Mouse (Mus musculus) heart, postnatal 10 days (tissue): ENCODE data around the gene Phf13. TPM values are rescaled to one million over a fixed set of nuclear protein-coding genes. Genes with fewer than 3 reads are reported as not detected.
A peak's percentile ranks its signal among the peaks of the same experiment; 100 is the strongest.

Experiments used
- DNase-seq, 2 experiments: peaks; one replicate each; pipeline ENCODE4 v3.0.0; 2021
- intact Hi-C: fragments of 180-260 bp; cut with DNase I; formaldehyde crosslinking; loops from one replicate; pipeline ENCODE4 v1.15.1; 2025
- total RNA-seq, 2 experiments: library from RNA; stranded (reverse); gene quantifications; 2 replicates each; pipeline ENCODE4 v1.2.3; 2021

The Phf13 gene
- total RNA-seq, 2 experiments from 2014 or later = 8.5 to 11.3 TPM

DNA sequence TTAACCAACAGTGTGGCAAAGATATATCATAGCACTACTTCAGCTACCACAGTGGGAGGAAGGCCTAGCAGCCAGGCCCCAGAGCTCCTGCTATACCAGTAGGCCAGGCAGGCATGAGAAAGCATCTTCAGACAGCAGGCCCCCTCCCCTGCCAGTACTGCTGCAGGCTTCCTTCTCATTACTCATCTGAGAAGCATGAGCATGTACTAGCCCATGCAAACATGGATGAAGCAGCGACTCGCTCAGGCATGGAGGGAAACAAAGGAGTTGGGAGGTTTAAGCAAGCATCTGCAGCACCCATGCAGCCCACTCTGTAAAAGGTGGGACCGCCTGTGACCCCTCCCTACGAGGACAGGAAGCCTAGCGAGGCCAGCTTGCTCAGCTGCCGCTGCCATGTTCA, 23.0 kb upstream of the Phf13 start:
- no peak for DNase-seq
- intact Hi-C loops = no loop called here

DNA sequence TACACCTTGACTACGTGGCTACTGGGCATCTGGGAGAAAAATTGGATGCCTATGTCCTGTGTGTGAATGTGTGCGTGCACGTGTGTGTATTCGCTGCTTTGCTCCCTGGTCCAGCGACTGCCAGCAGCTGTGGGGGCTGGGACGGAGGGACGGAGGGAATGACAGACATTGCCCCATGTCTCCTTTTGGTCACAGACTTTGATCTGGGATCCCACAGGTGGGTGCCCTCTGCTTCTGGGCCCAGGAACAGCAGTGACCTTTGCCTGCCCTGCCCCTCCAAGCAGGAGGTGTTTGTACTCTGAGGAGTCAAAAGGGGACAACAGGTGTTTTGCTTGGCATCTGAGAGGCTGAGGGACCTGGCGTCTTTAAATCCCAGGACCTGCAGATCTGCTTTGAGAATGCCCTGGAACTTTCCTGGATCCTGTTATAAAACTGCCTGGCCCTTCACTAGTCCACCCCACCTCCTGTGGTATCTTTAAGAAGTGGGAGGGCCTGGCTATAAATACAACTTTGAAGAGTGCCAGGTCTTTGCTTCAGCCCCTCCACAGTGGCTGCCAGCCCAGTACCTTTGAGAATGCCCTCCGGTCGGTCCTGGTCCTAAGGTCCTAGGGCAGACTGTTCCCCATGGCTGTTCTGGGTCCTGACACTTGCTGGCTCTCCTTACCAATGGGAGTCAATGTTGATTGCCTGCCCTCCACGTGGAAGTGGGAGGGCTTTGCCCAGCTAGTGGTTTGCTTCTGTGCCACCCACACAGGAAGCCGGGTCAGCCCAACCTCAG, 17.2 kb upstream of the Phf13 start:
- intact Hi-C loops = no loop called here
- peak; percentile 69 to 75 for DNase-seq

DNA sequence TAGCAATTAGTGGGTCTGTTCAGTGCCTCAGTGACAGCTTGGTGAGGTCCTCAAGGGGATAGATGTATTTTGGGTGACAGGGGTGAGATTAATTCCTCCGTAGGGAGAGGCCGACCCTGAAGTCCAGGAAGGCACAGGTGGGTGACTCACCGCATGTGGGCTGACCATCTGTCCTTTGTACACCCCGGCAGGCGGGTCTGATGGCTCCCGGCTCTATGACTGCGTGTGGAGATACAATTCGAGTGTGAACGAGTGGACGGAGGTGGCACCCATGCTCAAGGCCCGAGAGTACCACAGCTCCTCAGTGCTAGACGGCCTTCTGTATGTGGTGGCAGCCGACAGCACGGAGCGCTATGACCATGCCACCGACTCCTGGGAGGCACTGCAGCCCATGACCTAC, 16.1 kb upstream of the Phf13 start:
- no peak for DNase-seq
- intact Hi-C loops = no loop called here

DNA sequence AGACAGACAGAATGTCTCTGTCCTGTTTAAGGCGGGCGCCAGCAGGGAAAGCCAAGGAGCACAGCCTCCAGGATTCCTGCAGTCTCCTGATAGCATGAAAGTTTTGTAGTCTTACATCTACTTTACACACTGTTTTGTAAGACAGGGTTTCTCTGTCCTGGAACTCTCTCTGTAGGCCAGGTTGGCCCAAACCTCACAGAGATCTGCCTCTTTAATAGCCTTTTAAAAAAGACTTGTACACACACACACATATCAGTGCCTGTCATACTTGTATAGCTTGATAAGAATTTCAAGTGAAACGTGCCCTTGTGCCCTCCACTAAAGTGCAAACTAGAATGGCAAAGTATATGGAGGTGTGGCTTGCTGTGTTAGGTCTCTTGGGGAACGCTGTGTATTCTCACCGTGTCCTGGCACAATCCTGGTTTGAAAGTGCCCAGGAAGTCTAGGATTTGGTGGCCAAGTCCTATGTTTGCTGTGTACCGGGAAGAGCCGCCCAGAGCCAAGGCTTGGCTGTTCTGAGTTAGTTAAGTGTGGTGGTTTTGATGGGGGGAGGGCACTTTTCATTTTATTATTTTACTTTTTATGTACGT, 15.2 kb upstream of the Phf13 start:
- no peak for DNase-seq
- intact Hi-C loops = loop anchor here (2.0 kb wide), 1 partner anchor 16 kb away; the partner anchor contains the start of gene Zbtb48

DNA sequence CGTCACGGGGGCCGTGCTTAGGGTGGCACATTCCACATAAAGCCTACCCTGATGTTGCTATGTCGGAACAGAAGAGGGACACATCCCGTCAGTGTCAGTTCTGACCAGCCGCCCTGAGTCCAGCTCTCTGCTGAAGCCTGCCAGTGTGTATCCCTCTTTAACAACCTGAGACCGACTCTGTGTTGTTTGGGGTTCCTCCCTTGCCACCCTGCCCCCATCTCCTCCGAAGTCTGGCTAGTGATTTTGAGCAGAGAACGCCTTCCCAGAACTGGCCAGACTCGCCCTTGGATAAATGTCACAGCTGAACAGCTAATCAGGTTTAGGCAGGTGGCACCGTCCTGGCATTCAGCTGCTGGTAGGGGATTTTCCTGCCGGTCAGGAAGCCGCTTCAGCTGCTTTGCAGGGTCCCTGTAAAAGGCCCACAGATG, 14.7 kb upstream of the Phf13 start:
- peak; percentile 50 to 67 for DNase-seq
- intact Hi-C loops = loop anchor here (2.0 kb wide), 1 partner anchor 16 kb away; the partner anchor contains the start of gene Zbtb48

DNA sequence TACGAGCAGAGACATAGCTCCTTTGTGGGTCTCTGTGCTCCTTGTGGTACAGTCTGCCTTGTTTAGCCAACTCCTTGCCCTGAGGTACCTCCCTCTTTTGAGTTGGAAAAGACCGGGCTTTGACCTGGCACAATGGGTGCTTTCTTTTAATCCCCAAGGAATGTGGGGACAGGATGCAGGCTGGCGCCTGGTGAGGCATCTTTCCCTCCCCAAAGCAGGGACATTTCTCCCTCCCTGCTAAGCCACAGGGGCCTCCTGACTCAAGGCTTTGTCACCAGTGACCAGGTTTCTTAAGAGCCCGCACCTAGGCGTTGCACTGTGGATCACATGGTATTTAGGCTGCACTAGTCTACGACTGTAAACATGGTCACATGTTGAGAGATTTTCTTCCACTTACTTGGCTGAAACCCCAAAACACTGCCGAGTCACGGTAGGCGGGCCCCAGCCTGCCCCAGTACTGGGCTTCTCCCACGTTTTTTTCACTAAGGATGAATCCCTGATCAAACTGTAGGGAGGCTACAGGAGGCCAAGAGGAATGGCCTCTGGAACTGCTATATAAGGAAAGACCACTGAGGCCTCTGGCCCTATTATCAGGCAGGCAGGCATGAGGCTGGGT, 14.1 kb upstream of the Phf13 start:
- intact Hi-C loops = loop anchor here (2.0 kb wide), 1 partner anchor 17 kb away; the partner anchor contains the start of gene Zbtb48
- peak; percentile 53 to 60 for DNase-seq

DNA sequence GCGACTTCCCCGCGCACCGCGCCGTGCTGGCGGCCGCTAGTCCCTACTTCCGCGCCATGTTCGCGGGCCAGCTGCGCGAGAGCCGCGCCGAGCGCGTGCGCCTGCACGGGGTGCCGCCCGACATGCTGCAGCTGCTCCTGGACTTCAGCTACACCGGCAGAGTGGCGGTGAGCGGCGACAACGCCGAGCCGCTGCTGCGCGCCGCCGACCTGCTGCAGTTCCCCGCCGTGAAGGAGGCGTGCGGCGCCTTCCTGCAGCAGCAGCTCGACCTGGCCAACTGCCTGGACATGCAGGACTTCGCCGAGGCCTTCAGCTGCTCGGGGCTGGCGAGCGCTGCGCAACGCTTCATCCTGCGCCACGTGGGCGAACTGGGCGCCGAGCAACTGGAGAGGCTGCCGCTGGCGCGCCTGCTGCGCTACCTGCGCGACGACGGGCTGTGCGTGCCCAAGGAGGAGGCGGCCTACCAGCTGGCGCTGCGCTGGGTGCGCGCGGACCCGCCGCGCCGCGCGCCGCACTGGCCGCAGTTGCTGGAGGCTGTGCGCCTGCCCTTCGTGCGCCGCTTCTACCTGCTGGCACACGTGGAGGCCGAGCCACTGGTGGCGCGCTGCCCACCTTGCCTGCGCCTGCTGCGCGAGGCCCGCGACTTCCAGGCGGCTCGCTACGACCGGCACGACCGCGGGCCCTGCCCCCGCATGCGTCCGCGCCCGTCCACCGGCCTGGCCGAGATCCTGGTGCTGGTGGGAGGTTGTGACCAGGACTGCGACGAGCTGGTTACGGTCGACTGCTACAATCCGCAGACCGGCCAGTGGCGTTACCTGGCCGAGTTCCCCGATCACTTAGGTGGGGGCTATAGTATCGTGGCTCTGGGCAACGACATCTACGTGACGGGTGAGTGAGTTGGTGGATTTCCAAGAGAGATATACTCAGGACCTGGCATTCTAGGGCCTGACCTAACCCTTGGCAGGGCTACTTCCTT, 13.3 kb upstream of the Phf13 start:
- peak in 1 of 2 experiments; percentile 81 for DNase-seq
- intact Hi-C loops = loop anchor here (2.0 kb wide), 1 partner anchor 17 kb away; the partner anchor contains the start of gene Zbtb48

DNA sequence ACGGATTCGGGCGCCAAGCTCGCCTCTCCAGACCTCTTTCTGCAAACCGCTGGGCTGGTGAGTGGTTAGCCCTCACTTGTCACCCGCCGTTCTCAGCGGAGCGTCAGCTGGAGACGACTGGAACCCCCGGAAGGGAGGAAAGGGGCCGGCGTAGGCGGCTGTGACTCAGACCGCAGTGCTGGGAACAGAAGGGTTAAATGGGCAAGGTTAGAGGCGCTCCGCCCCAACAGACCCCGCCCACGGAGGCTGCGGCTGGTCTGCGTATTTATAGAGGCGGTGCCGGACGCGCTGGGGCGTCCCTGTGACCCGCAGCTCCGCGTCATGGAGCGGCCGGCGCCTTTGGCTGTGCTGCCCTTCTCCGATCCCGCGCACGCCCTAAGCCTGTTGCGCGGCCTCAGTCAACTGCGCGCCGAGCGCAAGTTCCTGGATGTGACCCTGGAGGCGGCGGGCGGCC, 12.6 kb upstream of the Phf13 start, which contains the start of gene Klhl21:
Gene Klhl21, plus strand, starts transcription at position 182 of the 454 bp plus-strand sequence.
- intact Hi-C loops = no loop called here
- peak; percentile 97 for DNase-seq

DNA sequence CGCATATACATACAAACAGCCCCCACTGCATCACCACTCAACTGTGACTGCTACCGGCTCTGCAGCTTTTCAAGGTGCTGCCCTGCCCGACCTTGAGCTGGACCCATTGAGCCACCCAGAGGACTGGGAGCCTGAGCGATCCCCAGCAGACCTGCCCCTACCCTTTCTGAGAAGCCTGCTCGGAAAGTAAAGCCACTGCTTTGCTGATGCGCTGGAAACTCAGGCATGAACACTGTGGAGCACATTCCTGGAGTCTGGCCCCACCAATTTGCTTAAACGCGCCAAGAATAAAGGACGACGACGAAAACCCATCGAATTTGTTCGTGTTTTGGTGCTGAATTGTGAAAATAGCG, 12.1 kb upstream of the Phf13 start:
- peak in 1 of 2 experiments; percentile 59 for DNase-seq
- intact Hi-C loops = no loop called here

DNA sequence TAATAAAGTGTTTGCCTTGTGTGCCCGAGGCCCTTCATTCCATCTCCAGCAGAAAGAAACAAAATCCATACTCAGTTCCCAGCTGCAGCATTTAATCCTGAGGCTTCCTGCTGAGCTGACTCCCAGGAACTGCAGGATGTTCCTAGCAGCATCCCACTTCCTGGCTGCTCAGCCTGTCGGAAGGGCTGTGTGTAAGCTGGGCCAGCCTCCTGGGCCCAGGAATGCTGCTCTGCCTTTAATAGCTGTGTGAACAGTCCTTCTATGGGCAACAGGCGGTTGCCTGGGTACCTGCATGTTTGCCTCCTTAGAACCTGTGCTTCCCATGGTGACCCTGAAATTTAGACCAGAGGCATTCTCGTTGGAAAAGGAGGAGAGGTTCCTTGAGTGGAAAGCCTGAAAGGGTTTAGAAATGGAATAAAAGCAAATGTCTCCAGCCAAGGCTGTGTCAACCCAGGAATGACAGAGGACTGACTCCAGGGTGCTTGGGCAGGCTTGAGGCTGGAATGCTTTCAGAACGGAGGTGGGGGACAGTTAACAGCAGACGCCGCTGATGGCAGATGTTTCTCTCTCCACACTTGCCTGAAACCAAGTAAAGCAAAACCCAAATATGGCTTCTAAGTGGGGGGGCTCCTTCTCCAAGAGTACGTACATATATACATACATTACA, 11.6 kb upstream of the Phf13 start:
- intact Hi-C loops = no loop called here
- peak; percentile 72 for DNase-seq

DNA sequence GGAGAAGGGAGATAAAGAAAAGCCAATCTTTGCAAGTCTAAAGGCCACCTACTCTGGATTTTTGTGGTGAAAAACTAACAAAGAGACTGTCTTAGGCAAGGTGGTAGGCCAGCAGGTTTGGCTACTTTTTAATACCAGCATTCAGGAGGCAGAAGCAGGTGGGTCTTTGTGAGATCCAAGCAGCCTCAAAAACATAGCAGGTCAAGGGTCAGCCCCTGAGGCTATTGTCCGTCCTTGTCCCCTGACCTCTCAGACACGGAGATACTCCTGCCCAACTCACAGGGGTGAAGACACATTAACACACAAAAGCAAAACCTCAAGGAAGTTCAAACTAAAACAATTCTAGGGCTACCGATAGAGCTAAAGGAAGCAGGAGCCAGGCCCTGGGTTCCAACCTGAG, 10.8 kb upstream of the Phf13 start:
- no peak for DNase-seq
- intact Hi-C loops = no loop called here

DNA sequence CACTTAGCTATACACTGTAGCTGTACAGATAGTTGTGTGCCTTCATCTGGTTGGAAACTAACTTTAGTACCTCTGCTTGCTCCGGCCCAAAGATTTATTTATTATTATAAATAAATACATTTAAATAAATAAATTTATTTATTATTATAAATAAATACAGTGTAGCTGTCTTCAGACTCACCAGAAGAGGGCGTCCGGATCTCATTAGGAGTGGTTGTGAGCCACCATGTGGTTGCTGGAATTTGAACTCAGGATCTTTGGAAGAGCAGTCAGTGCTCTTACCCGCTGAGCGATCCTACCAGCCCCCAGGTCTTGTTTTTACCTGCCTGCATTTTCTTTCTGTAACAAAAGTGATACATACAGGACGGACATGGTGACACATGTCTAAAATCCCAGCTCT, 10.1 kb upstream of the Phf13 start:
- DNase-seq = no peak
- intact Hi-C loops = no loop called here

DNA sequence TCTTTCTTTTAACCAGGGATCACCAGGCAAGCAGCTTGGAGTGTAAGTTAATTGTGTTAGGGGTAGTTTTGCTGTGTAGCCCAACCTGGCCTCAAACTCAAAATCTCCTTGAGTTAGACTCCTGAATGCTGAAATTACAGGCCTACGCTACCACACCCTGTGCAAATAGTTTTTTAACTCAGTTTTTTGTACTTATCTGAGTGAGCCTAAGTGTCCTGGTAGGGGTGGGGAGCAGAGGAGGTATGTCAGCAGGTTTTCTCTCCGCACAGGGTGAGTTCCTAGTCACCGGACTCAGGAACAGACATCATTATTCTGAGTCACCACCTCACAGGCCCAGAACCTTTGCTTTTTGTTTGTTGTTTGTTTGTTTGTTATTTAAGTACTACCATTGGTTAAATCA, 6.0 kb upstream of the Phf13 start:
- intact Hi-C loops = no loop called here
- no peak for DNase-seq

DNA sequence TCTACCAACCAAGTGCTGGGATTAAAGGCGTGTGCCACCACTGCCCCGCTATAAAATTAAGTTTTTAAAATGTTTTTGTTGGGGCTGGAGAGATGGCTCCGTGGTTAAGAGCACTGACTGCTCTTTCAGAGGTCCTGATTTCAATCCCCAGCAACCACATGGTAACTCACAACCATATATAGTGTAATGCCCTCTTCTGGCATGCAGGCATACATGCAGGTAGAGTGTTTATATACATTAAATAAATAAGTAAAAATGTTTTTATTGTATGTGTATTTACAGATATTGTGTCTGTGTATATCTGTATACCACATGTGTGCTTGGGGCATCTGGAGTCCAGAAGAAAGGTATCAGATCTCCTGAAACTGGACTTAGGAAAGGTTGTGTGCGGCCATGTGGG, 5.3 kb upstream of the Phf13 start:
- DNase-seq = no peak
- intact Hi-C loops = no loop called here

DNA sequence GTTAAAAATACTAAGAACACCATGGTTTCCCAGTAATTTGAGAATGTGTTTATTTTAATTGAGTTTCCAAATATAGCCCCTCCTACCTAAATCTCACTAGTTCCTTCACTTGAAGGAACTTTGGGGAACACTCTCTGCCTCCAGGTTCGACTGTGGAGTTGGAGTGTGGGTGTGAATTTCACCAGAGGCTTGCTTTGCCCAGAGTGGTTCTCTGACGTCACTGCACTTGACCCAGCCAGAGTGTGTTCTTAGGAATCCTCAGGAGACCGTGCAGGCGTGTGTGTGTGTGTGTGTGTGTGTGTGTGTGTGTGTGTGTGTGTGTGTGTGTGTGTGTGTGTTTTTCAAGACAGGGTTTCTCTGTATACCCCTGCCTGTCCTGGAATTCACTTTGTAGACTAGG, 4.8 kb upstream of the Phf13 start:
- no peak for DNase-seq
- intact Hi-C loops = no loop called here

DNA sequence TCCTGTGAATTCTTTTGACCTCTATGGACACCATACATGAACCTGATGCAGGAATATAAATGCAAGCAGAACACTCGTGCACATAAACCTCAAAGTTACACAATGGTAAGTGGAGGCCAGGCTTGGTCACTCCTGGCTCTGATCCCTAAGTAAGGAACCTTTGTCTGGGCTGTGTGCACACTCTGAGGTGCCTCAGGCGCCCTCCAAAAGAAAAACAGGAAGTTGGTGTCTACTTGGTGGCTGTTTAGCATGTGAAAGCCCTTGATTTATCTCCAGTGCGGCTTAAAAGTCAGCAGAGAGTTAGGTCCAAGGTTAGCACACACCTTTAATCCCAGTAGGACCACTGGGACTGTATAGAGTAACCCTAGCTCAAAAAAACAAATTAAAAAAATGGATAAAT, 3.4 kb upstream of the Phf13 start:
- DNase-seq = no peak
- intact Hi-C loops = no loop called here

DNA sequence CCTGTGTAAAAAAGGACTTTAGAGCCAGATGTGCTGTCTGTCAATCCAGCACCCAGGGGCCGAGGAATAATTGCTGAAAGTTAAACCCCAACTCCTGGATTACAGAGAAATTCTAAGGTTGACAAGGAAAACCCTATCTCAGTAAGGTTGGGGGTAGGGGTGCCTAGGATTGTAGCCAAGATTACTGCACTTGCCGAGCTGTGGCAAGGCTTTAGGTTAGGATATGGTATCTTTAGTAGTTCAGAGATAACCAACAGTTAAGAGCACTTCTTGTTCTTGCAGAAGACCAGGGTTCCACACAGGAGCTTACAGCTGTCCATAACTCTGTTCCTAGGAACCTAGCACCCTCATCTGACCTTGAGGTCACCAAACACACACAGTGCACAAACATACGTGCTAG, 1.6 kb upstream of the Phf13 start:
- intact Hi-C loops = no loop called here
- DNase-seq = no peak

DNA sequence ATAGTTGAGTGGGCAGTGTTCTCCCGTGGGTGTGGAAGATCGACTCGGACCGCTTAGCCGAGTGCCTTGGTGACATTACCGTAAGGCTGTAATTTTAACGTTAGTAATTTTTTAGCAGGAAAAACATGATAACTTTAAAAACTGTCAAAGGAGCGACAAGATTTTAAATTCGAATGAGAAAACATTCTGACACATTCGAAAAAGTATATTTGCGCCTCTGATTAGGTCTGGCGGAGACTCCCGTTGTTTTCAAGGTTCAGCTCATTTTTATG, 829 bp upstream of the Phf13 start:
- intact Hi-C loops = no loop called here
- no peak for DNase-seq

DNA sequence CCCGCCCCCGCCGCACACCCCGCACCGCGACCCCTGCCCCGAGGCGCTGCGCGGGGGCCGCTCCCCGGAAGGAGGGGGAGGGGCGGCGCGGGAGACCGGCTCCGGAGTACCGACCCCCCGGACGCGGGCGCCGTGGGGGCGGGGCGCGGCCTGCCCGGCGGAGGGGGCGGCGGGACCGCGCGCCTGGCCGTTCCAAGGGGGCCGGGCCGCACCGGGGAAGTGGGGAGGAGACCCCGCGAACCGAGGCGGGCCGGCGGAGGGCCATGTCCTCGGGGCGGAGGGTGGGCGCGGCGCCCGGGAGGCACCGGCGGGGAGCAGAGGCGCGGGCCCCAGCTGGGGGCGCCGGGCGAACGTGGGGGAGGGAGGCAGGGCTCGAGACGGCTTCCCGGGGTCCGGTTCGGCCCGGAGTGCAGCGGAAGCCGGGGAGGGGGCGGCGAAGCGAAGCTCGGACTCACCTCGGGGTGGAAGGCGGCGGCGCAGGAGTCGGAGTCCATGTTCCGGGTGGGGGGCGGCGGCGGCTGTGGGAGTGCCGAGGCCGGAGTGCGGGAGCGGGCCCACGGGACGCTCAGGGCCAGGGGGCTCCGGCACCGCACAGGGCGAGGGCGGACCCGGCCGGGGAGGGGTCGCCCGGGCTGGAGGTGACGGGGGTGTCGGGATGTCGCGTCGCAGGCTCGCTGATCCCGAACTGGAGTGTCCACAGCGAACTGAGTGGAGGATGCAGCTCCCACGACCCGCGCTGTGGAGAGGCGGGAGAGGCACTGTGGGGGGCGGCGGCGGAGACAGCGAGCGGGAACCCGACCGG, 486 bp downstream of the Phf13 start:
- DNase-seq = no peak
- intact Hi-C loops = no loop called here
